Mouse (Mus musculus) thymus, adult 2 months (tissue): ENCODE data around the gene Bnip2. TPM values are rescaled to one million over a fixed set of nuclear protein-coding genes. Genes with fewer than 3 reads are reported as not detected.

Experiments
- DNase-seq: peaks from one replicate; pipeline ENCODE4 v3.0.0; 2021
- H3K27ac ChIP-seq: fragments of 200-500 bp; 2 replicates; pipeline ENCODE4 v1.5.1; 2012; ENCODE audit warnings: low read length, control low read depth; ENCODE audit not compliant: control insufficient read depth, insufficient read depth
- H3K27me3 ChIP-seq: fragments of 200-500 bp; 2 replicates; pipeline ENCODE4 v1.6.1; 2012; ENCODE audit warnings: mild to moderate bottlenecking, low read length, moderate library complexity, mixed read lengths; ENCODE audit not compliant: control insufficient read depth, insufficient read depth
- H3K36me3 ChIP-seq: fragments of 200-500 bp; 2 replicates; pipeline ENCODE4 v1.6.1; 2012; ENCODE audit warnings: mild to moderate bottlenecking, low read length, moderate library complexity; ENCODE audit not compliant: control insufficient read depth, insufficient read depth
- H3K4me1 ChIP-seq: fragments of 200-500 bp; replicated peaks from 2 replicates; pipeline ENCODE4 v1.6.1; 2012; ENCODE audit warnings: low read length; ENCODE audit not compliant: control insufficient read depth, insufficient read depth
- H3K4me3 ChIP-seq: fragments of 200-500 bp; 2 replicates; pipeline ENCODE4 v1.5.1; 2012; ENCODE audit warnings: mild to moderate bottlenecking, low read length, control low read depth, moderate library complexity; ENCODE audit not compliant: control insufficient read depth, insufficient read depth
- CTCF ChIP-seq: fragments of 200-500 bp; IDR thresholded peaks from 2 replicates; pipeline ENCODE4 v1.5.1; 2012; ENCODE audit warnings: mild to moderate bottlenecking, control low read depth, low read length, moderate library complexity, borderline replicate concordance; ENCODE audit not compliant: control insufficient read depth, poor library complexity, insufficient read depth; ENCODE audit errors: extremely low read depth
- POLR2A ChIP-seq: fragments of 200-500 bp; IDR thresholded peaks from 2 replicates; pipeline ENCODE4 v1.6.1; 2012; ENCODE audit warnings: mild to moderate bottlenecking, low read length, control low read depth, moderate library complexity; ENCODE audit not compliant: control insufficient read depth, poor library complexity, insufficient read depth; ENCODE audit errors: extremely low read depth
- WGBS: fragments of 180-500 bp; shearing (Covaris S2); methylation state at CpG from one replicate; pipeline ENCODE4 v1.1.7; 2018; 5-methylcytosine and 5-hydroxymethylcytosine counted together
- polyA plus RNA-seq: library from polyadenylated mRNA; depleted of rRNA; stranded (reverse); fragments of >200 nt; gene quantifications from 2 replicates; pipeline ENCODE4 v1.2.3, GENCODE M21; 2012; rRNA removed

The Bnip2 gene
- polyA plus RNA-seq, 1 experiment = 47.0 TPM

GRCm38 (mm10) chr9:70048751-70049415 is 59.6 kb downstream of the Bnip2 start:
- H3K4me1 ChIP-seq = peaks cover 3% of the 10 kb centered on the region
- no peaks in the 10 kb centered on the region for H3K36me3 ChIP-seq
- DNase-seq = no peak
- WGBS = 76% methylated on average over 6 of the region's 6 CpGs
- no peak overlapping the region for H3K27ac ChIP-seq
- H3K27me3 ChIP-seq = no peaks in the 10 kb centered on the region
- no peak overlapping the region for H3K4me3 ChIP-seq
- TF ChIP-seq POLR2A (no peak), CTCF (no peak)

GRCm38 (mm10) chr9:70049416-70049783 is 60.1 kb downstream of the Bnip2 start:
- TF ChIP-seq POLR2A (no peak), CTCF (no peak)
- Histone ChIP-seq H3K36me3 (no peaks in the 10 kb centered on the region), H3K4me1 (peaks cover 3% of the 10 kb centered on the region), H3K27me3 (no peaks in the 10 kb centered on the region), H3K4me3 (no peak overlapping the region), H3K27ac (no peak overlapping the region)
- no peak for DNase-seq
- 63% methylated on average over 3 of the region's 3 CpGs for WGBS

- H3K27me3 ChIP-seq = no peaks in the 10 kb centered on the region
- no peak overlapping the region for H3K27ac ChIP-seq
- no peak for DNase-seq
- peaks cover 3% of the 10 kb centered on the region for H3K4me1 ChIP-seq
- no peaks in the 10 kb centered on the region for H3K36me3 ChIP-seq
- TF ChIP-seq CTCF (no peak), POLR2A (no peak)
- 15% methylated on average over 8 of the region's 8 CpGs for WGBS
- H3K4me3 ChIP-seq = no peak overlapping the region
These were observed 60.6 kb downstream of the Bnip2 start for GRCm38 (mm10) chr9:70049839-70050238.

GRCm38 (mm10) chr9:70052730-70053129 is 63.5 kb downstream of the Bnip2 start:
- Histone ChIP-seq H3K4me3 (no peak overlapping the region), H3K36me3 (no peaks in the 10 kb centered on the region), H3K27me3 (no peaks in the 10 kb centered on the region), H3K27ac (no peak overlapping the region), H3K4me1 (peaks cover 3% of the 10 kb centered on the region)
- no peak for DNase-seq
- WGBS = 85% methylated on average over 3 of the region's 3 CpGs
- TF ChIP-seq POLR2A (no peak), CTCF (no peak)

GRCm38 (mm10) chr9:70053411-70053810 is 64.1 kb downstream of the Bnip2 start:
- Histone ChIP-seq H3K27ac (no peak overlapping the region), H3K4me3 (no peak overlapping the region), H3K4me1 (peaks cover 3% of the 10 kb centered on the region), H3K27me3 (no peaks in the 10 kb centered on the region), H3K36me3 (no peaks in the 10 kb centered on the region)
- no peak for TF ChIP-seq CTCF
- DNase-seq = no peak
- 85% methylated on average over 3 of the region's 3 CpGs for WGBS

Other genes starting within 250 kb of the Bnip2 start
- 1.0 and 1.7 TPM in 2 replicates for gene Foxb1, start 228.5 kb upstream of the Bnip2 start, polyA plus RNA-seq
- gene Gtf2a2, start 23.1 kb downstream of the Bnip2 start, polyA plus RNA-seq = 48.1 and 53.5 TPM in 2 replicates
- gene Gcnt3, start 48.6 kb downstream of the Bnip2 start, polyA plus RNA-seq = 0.04 TPM in 1 of 2 replicates, not detected in the other
- gene Fam81a, start 153.1 kb downstream of the Bnip2 start, polyA plus RNA-seq = 0.20 and 0.43 TPM in 2 replicates
- gene Myo1e, start 217.9 kb downstream of the Bnip2 start, polyA plus RNA-seq = 3.6 and 3.7 TPM in 2 replicates